Mouse (Mus musculus): ENCODE results near the gene Lgr6. TPM values are rescaled to one million over a fixed set of nuclear protein-coding genes. Genes with fewer than 3 reads are reported as not detected.

The Lgr6 gene
- total and polyA plus RNA-seq, 2 experiments from 2014 or later = 3.8 to 8.6 TPM

GRCm38 (mm10) chr1:134995954-134996353 is 109.1 kb downstream of the Lgr6 start:
- TF ChIP-seq CTCF (IDR thresholded peaks at IDR 0.05; ENCODE audit: low read depth) = no peak
- TF ChIP-seq EP300 (IDR thresholded peaks at IDR 0.05; ENCODE audit: low read depth) = no peak
- WGBS = 17% methylated on average over 1 of the region's 1 CpGs
- H3K36me3 ChIP-seq (replicated peaks; ENCODE audit: control insufficient read depth, insufficient read depth, low read length) = no peaks in the 10 kb centered on the region
- no peak overlapping the region for H3K9ac ChIP-seq (replicated peaks; ENCODE audit: low read depth, low read length)
- H3K4me2 ChIP-seq (ENCODE audit: low read depth, low read length) = no peak overlapping the region
- H3K4me3 ChIP-seq (ENCODE audit: low read depth, low read length) = no peak overlapping the region
- H3K9me3 ChIP-seq (replicated peaks; ENCODE audit: control insufficient read depth, low read length) = no peaks in the 10 kb centered on the region
- H3K27ac ChIP-seq (ENCODE audit: low read depth) = no peak overlapping the region
- DNase-seq (ENCODE audit: low spot score) (no peak), ATAC-seq (ENCODE audit: insufficient read depth, low read depth) (no peak)
- H3K4me1 ChIP-seq (ENCODE audit: control insufficient read depth, insufficient read depth) = no peaks in the 10 kb centered on the region
- no peaks in the 10 kb centered on the region for H3K27me3 ChIP-seq (ENCODE audit: control insufficient read depth, insufficient read depth, low read length)

- WGBS = 71% methylated on average over 4 of the region's 4 CpGs
- H3K9me3 ChIP-seq (replicated peaks; ENCODE audit: control insufficient read depth, low read length) = no peaks in the 10 kb centered on the region
- TF ChIP-seq EP300 (IDR thresholded peaks at IDR 0.05; ENCODE audit: low read depth) (no peak), CTCF (IDR thresholded peaks at IDR 0.05; ENCODE audit: low read depth) (no peak)
- no peaks in the 10 kb centered on the region for H3K27me3 ChIP-seq (ENCODE audit: control insufficient read depth, insufficient read depth, low read length)
- H3K4me3 ChIP-seq (ENCODE audit: low read depth, low read length) = no peak overlapping the region
- no peaks in the 10 kb centered on the region for H3K36me3 ChIP-seq (replicated peaks; ENCODE audit: control insufficient read depth, insufficient read depth, low read length)
- no peak for ATAC-seq (ENCODE audit: insufficient read depth, low read depth)
- no peak overlapping the region for H3K9ac ChIP-seq (replicated peaks; ENCODE audit: low read depth, low read length)
- no peak overlapping the region for H3K27ac ChIP-seq (ENCODE audit: low read depth)
- no peaks in the 10 kb centered on the region for H3K4me1 ChIP-seq (ENCODE audit: control insufficient read depth, insufficient read depth)
- no peak for DNase-seq (ENCODE audit: low spot score)
- no peak overlapping the region for H3K4me2 ChIP-seq (ENCODE audit: low read depth, low read length)
Measured at GRCm38 (mm10) chr1:134995437-134995836, 109.6 kb downstream of the Lgr6 start.

- H3K4me3 ChIP-seq (ENCODE audit: low read depth, low read length) = no peak overlapping the region
- TF ChIP-seq CTCF (IDR thresholded peaks at IDR 0.05; ENCODE audit: low read depth) (no peak), EP300 (IDR thresholded peaks at IDR 0.05; ENCODE audit: low read depth) (no peak)
- no peaks in the 10 kb centered on the region for H3K27me3 ChIP-seq (ENCODE audit: control insufficient read depth, insufficient read depth, low read length)
- DNase-seq (ENCODE audit: low spot score) (no peak), ATAC-seq (ENCODE audit: insufficient read depth, low read depth) (no peak)
- 79% methylated on average over 3 of the region's 3 CpGs for WGBS
- no peak overlapping the region for H3K27ac ChIP-seq (ENCODE audit: low read depth)
- H3K4me2 ChIP-seq (ENCODE audit: low read depth, low read length) = no peak overlapping the region
- no peak overlapping the region for H3K9ac ChIP-seq (replicated peaks; ENCODE audit: low read depth, low read length)
- no peaks in the 10 kb centered on the region for H3K4me1 ChIP-seq (ENCODE audit: control insufficient read depth, insufficient read depth)
- no peaks in the 10 kb centered on the region for H3K36me3 ChIP-seq (replicated peaks; ENCODE audit: control insufficient read depth, insufficient read depth, low read length)
- H3K9me3 ChIP-seq (replicated peaks; ENCODE audit: control insufficient read depth, low read length) = no peaks in the 10 kb centered on the region
Measured at GRCm38 (mm10) chr1:134994739-134995138, 110.3 kb downstream of the Lgr6 start.

GRCm38 (mm10) chr1:134992046-134992645 is 112.9 kb downstream of the Lgr6 start:
- TF ChIP-seq EP300 (IDR thresholded peaks at IDR 0.05; ENCODE audit: low read depth) (no peak), CTCF (IDR thresholded peaks at IDR 0.05; ENCODE audit: low read depth) (no peak)
- Histone ChIP-seq H3K27me3 (ENCODE audit: control insufficient read depth, insufficient read depth, low read length) (no peaks in the 10 kb centered on the region), H3K4me2 (ENCODE audit: low read depth, low read length) (no peak overlapping the region), H3K9me3 (replicated peaks; ENCODE audit: control insufficient read depth, low read length) (no peaks in the 10 kb centered on the region), H3K36me3 (replicated peaks; ENCODE audit: control insufficient read depth, insufficient read depth, low read length) (no peaks in the 10 kb centered on the region), H3K27ac (ENCODE audit: low read depth) (no peak overlapping the region), H3K4me3 (ENCODE audit: low read depth, low read length) (no peak overlapping the region), H3K9ac (replicated peaks; ENCODE audit: low read depth, low read length) (no peak overlapping the region), H3K4me1 (ENCODE audit: control insufficient read depth, insufficient read depth) (peaks cover 5% of the 10 kb centered on the region; the same call in 1 of the 2 replicates)
- DNase-seq (ENCODE audit: low spot score) = no peak
- ATAC-seq (ENCODE audit: insufficient read depth, low read depth) = no peak
- 50% methylated on average over 8 of the region's 8 CpGs for WGBS

- Histone ChIP-seq H3K27me3 (ENCODE audit: control insufficient read depth, insufficient read depth, low read length) (no peaks in the 10 kb centered on the region), H3K9me3 (replicated peaks; ENCODE audit: control insufficient read depth, low read length) (no peaks in the 10 kb centered on the region), H3K4me3 (ENCODE audit: low read depth, low read length) (no peak overlapping the region), H3K36me3 (replicated peaks; ENCODE audit: control insufficient read depth, insufficient read depth, low read length) (no peaks in the 10 kb centered on the region), H3K4me1 (ENCODE audit: control insufficient read depth, insufficient read depth) (peaks cover 5% of the 10 kb centered on the region; the same call in 1 of the 2 replicates), H3K4me2 (ENCODE audit: low read depth, low read length) (no peak overlapping the region), H3K9ac (replicated peaks; ENCODE audit: low read depth, low read length) (no peak overlapping the region), H3K27ac (ENCODE audit: low read depth) (no peak overlapping the region)
- peak; percentile 82 for DNase-seq (ENCODE audit: low spot score)
- ATAC-seq (ENCODE audit: insufficient read depth, low read depth) = no peak
- peak; percentile 96 for TF ChIP-seq CTCF (IDR thresholded peaks at IDR 0.05; ENCODE audit: low read depth)
- TF ChIP-seq EP300 (IDR thresholded peaks at IDR 0.05; ENCODE audit: low read depth) = no peak
- WGBS = 6% methylated on average over 7 of the region's 7 CpGs
Measured at GRCm38 (mm10) chr1:134989372-134989771, 115.7 kb downstream of the Lgr6 start.

GRCm38 (mm10) chr1:134987962-134988341 is 117.1 kb downstream of the Lgr6 start:
- DNase-seq (ENCODE audit: low spot score) (no peak), ATAC-seq (ENCODE audit: insufficient read depth, low read depth) (no peak)
- Histone ChIP-seq H3K4me2 (ENCODE audit: low read depth, low read length) (peak overlapping the region; percentile 61), H3K36me3 (replicated peaks; ENCODE audit: control insufficient read depth, insufficient read depth, low read length) (no peaks in the 10 kb centered on the region), H3K27ac (ENCODE audit: low read depth) (no peak overlapping the region), H3K4me3 (ENCODE audit: low read depth, low read length) (peak overlapping the region; percentile 32), H3K9me3 (replicated peaks; ENCODE audit: control insufficient read depth, low read length) (no peaks in the 10 kb centered on the region), H3K27me3 (ENCODE audit: control insufficient read depth, insufficient read depth, low read length) (no peaks in the 10 kb centered on the region), H3K4me1 (ENCODE audit: control insufficient read depth, insufficient read depth) (peaks cover 5% of the 10 kb centered on the region; the same call in 1 of the 2 replicates), H3K9ac (replicated peaks; ENCODE audit: low read depth, low read length) (no peak overlapping the region)
- 12% methylated on average over 14 of the region's 14 CpGs for WGBS
- TF ChIP-seq CTCF (IDR thresholded peaks at IDR 0.05; ENCODE audit: low read depth) (no peak), EP300 (IDR thresholded peaks at IDR 0.05; ENCODE audit: low read depth) (no peak)

Measured in heart, postnatal 0 days (tissue).